Mouse (Mus musculus) macrophage (primary cell): ENCODE results near the gene Slc10a3. TPM values are rescaled to one million over a fixed set of nuclear protein-coding genes. Genes with fewer than 3 reads are reported as not detected.

Experiments used
- H3K27ac ChIP-seq: fragments of 350-480 bp; formaldehyde crosslinking; 2 replicates; pipeline ENCODE4 v1.9.0; 2021
- H3K36me3 ChIP-seq: fragments of 350-480 bp; formaldehyde crosslinking; 2 replicates; pipeline ENCODE4 v1.9.0; 2021; ENCODE audit errors: inconsistent target
- H3K4me3 ChIP-seq: fragments of 350-480 bp; formaldehyde crosslinking; 2 replicates; pipeline ENCODE4 v1.9.0; 2021; ENCODE audit errors: inconsistent target
- H3K79me2 ChIP-seq: fragments of 350-480 bp; formaldehyde crosslinking; 2 replicates; pipeline ENCODE4 v1.9.0; 2021; ENCODE audit errors: inconsistent target
- WGBS: methylation state at CpG from one replicate; pipeline ENCODE4 v1.1.7; 2026; ENCODE audit warnings: inconsistent platforms; ENCODE audit not compliant: missing documents; 5-methylcytosine and 5-hydroxymethylcytosine counted together
- polyA plus RNA-seq: library from polyadenylated mRNA; stranded (reverse); fragments of 250-400 nt; gene quantifications from 3 replicates; pipeline ENCODE4 v1.2.4, GENCODE M21; 2018; ENCODE audit warnings: inconsistent platforms

The Slc10a3 gene
- polyA plus RNA-seq, 1 experiment from 2014 or later: 29.5 TPM

DNA sequence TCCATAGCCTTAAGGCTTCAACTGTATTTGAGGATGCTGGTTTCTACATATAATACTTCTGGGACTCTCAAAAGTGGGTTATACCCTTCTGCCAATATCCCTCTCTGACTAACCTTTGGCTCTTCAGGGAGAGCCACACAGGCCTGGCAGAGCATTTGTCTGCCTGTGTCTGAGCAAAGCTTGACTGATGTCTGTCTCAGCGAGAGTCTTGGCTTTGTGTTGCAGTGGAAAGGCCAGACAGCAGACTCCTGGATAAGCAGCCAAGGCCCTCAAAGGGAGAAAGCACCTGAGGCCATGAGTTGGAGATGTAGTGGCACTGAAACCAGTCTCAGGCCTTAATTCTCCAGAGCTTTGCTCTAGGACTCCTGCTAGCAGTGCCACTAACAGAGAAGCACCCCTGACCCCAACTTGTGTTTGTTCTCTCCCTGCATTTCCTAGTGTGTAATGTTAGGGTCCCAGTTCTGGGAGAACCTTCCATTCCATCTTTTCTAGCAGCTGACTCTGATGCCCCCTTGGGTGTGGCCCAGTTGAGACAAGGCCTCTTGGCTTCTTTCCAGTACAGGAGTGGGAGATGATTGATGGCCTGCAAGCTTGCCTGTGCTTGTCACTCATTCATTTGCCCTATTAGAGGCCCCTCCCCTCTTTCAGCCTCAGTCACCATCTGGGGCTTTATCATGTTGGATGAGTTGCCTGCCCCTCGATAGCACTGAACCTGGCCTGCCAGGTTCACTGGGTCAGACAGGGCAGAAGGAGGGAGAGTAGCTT, 42.8 kb downstream of the Slc10a3 start:
- Histone ChIP-seq H3K79me2 (no peaks in the 10 kb centered on the region), H3K27ac (no peak overlapping the region), H3K36me3 (no peaks in the 10 kb centered on the region), H3K4me3 (no peak overlapping the region)
- 93% methylated on average over 2 of the region's 2 CpGs for WGBS

- Histone ChIP-seq H3K27ac (no peak overlapping the region), H3K36me3 (no peaks in the 10 kb centered on the region), H3K4me3 (no peak overlapping the region), H3K79me2 (no peaks in the 10 kb centered on the region)
- WGBS: 51% methylated on average over 9 of the region's 10 CpGs
These were observed 43.9 kb downstream of the Slc10a3 start for GRCm38 (mm10) chrX:74329215-74329671.

DNA sequence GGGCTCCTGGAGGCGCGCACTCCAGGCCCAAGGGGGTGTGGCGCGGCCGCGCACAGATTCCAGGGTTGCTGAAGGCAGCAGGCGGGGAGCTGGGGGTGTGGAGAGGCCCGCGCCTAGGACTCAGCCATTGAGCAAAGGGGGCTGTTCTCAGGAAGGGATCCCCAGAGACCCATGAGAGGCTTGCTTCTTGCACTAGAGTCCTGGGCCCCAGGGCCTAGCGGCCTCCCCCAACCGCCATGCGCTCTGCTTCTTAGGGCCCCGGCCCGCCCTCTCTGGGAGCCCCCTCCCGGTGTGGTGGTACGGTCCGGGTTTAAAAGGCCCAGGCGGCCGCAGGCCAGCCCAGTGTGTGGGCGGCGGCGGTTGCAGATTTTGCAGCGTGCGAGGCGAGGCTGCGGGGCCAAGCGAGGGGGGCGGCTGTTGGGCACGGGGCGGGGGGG, 44.4 kb downstream of the Slc10a3 start, which contains the start of gene Plxna3:
Gene Plxna3, plus strand, starts transcription at position 342 of the 437 bp plus-strand sequence.
- WGBS: 28% methylated on average over 12 of the region's 30 CpGs
- no peak within 1 kb of the TSS for H3K4me3 ChIP-seq
- H3K36me3 ChIP-seq: no peaks in the 10 kb centered on the region
- H3K79me2 ChIP-seq: no peaks in the 10 kb centered on the region
- peak within 1 kb of the TSS; percentile 32; the same call in 1 of the 2 replicates for H3K27ac ChIP-seq

Other genes starting within 250 kb of the Slc10a3 start
- not detected in 3 replicates for gene Opn1mw, start 245.9 kb downstream of the Slc10a3 start, polyA plus RNA-seq
- gene Mecp2, start 238.0 kb downstream of the Slc10a3 start, polyA plus RNA-seq: 13.0 to 16.3 TPM (median 15.6 TPM) in 3 replicates
- gene Tex28, start 205.5 kb downstream of the Slc10a3 start, polyA plus RNA-seq: not detected in 3 replicates
- gene Tktl1, start 196.1 kb downstream of the Slc10a3 start, polyA plus RNA-seq: not detected in 3 replicates
- 167 to 435 TPM (median 388 TPM) in 3 replicates for gene Flna, start 123.5 kb downstream of the Slc10a3 start, polyA plus RNA-seq
- gene Emd, start 118.7 kb downstream of the Slc10a3 start, polyA plus RNA-seq: 35.7 to 94.2 TPM (median 47.2 TPM) in 3 replicates
- 1,104 to 3,117 TPM (median 2,186 TPM) in 3 replicates for gene Rpl10, start 102.5 kb downstream of the Slc10a3 start, polyA plus RNA-seq
- 20.9 to 53.4 TPM (median 35.7 TPM) in 3 replicates for gene Taz, start 91.4 kb downstream of the Slc10a3 start, polyA plus RNA-seq
- gene Dnase1l1, start 91.0 kb downstream of the Slc10a3 start, polyA plus RNA-seq: 142 to 185 TPM (median 160 TPM) in 3 replicates
- 423 to 572 TPM (median 484 TPM) in 3 replicates for gene Atp6ap1, start 76.3 kb downstream of the Slc10a3 start, polyA plus RNA-seq
- 40.7 to 86.1 TPM (median 74.6 TPM) in 3 replicates for gene Gdi1, start 68.4 kb downstream of the Slc10a3 start, polyA plus RNA-seq
- 106 to 278 TPM (median 113 TPM) in 3 replicates for gene Fam50a, start 60.3 kb downstream of the Slc10a3 start, polyA plus RNA-seq
- gene Plxna3, start 44.3 kb downstream of the Slc10a3 start, polyA plus RNA-seq: 1.9 to 2.8 TPM (median 2.2 TPM) in 3 replicates
- gene Lage3, start 19.7 kb downstream of the Slc10a3 start, polyA plus RNA-seq: 25.6 to 62.6 TPM (median 35.9 TPM) in 3 replicates
- 17.1 to 29.5 TPM (median 25.0 TPM) in 3 replicates for gene Ubl4a, start 131 bp downstream of the Slc10a3 start, polyA plus RNA-seq
- 24.1 to 37.8 TPM (median 27.4 TPM) in 3 replicates for gene Fam3a, start 19.9 kb upstream of the Slc10a3 start, polyA plus RNA-seq
- gene Ikbkg, start 19.9 kb upstream of the Slc10a3 start, polyA plus RNA-seq: 21.1 to 27.6 TPM (median 22.4 TPM) in 3 replicates
- 140 to 235 TPM (median 171 TPM) in 3 replicates for gene G6pdx, start 55.8 kb upstream of the Slc10a3 start, polyA plus RNA-seq
- not detected in 3 replicates for gene Gm6880, start 108.0 kb upstream of the Slc10a3 start, polyA plus RNA-seq
- not detected in 3 replicates for gene Olfr1326-ps1, start 201.5 kb upstream of the Slc10a3 start, polyA plus RNA-seq
- gene Olfr1325, start 219.3 kb upstream of the Slc10a3 start, polyA plus RNA-seq: not detected in 3 replicates